Mouse (Mus musculus) ES-Bruce4 (cell line): ENCODE data around the gene Irf1. TPM values are rescaled to one million over a fixed set of nuclear protein-coding genes. Genes with fewer than 3 reads are reported as not detected.
A peak's percentile ranks its signal among the peaks of the same experiment; 100 is the strongest.

Source experiments
- H3K27ac ChIP-seq: 2 replicates; pipeline ENCODE4 v1.5.1; 2012; ENCODE audit warnings: low read length, inconsistent platforms; ENCODE audit not compliant: insufficient read depth
- H3K27me3 ChIP-seq: 2 replicates; pipeline ENCODE4 v1.6.1; 2012; ENCODE audit warnings: mild to moderate bottlenecking, low read length, inconsistent platforms; ENCODE audit not compliant: control insufficient read depth, poor library complexity, insufficient read depth, severe bottlenecking
- H3K36me3 ChIP-seq: 2 replicates; pipeline ENCODE4 v1.6.1; 2012; ENCODE audit warnings: inconsistent platforms, mild to moderate bottlenecking, low read length, moderate library complexity; ENCODE audit not compliant: control insufficient read depth, poor library complexity, insufficient read depth, severe bottlenecking
- H3K4me1 ChIP-seq: one replicate; pipeline ENCODE4 v1.8.1; 2011; ENCODE audit warnings: low read length; ENCODE audit not compliant: control insufficient read depth, insufficient read depth
- H3K4me3 ChIP-seq: 2 replicates; pipeline ENCODE4 v1.5.1; 2011; ENCODE audit warnings: low read depth, mild to moderate bottlenecking, low read length
- H3K9ac ChIP-seq: 2 replicates; pipeline ENCODE4 v1.6.1; 2012; ENCODE audit warnings: low read depth, mild to moderate bottlenecking, inconsistent platforms; ENCODE audit not compliant: poor library complexity, severe bottlenecking
- H3K9me3 ChIP-seq: replicated peaks from 2 replicates; pipeline ENCODE4 v1.6.1; 2012; ENCODE audit warnings: mild to moderate bottlenecking, low read length, inconsistent platforms; ENCODE audit not compliant: control insufficient read depth, poor library complexity, insufficient read depth, severe bottlenecking
- CTCF ChIP-seq: IDR thresholded peaks from one replicate; pipeline ENCODE4 v1.8.1; 2011; ENCODE audit warnings: low read depth, low read length
- EP300 ChIP-seq: IDR thresholded peaks from 2 replicates; pipeline ENCODE4 v1.6.1; 2011; ENCODE audit warnings: low read depth, low read length; ENCODE audit not compliant: insufficient read depth
- POLR2A ChIP-seq: IDR thresholded peaks from one replicate; pipeline ENCODE4 v1.8.1; 2011; ENCODE audit warnings: low read length; ENCODE audit not compliant: insufficient read depth
- polyA plus RNA-seq: library from polyadenylated mRNA; stranded (reverse); fragments of >200 nt; gene quantifications from 2 replicates; pipeline ENCODE4 v1.2.4, GENCODE M21; 2011; ENCODE audit warnings: low read depth; ENCODE audit not compliant: missing spikeins, insufficient read depth, insufficient read length

Gene Irf1
- polyA plus RNA-seq, 1 experiment = 75.7 TPM

DNA sequence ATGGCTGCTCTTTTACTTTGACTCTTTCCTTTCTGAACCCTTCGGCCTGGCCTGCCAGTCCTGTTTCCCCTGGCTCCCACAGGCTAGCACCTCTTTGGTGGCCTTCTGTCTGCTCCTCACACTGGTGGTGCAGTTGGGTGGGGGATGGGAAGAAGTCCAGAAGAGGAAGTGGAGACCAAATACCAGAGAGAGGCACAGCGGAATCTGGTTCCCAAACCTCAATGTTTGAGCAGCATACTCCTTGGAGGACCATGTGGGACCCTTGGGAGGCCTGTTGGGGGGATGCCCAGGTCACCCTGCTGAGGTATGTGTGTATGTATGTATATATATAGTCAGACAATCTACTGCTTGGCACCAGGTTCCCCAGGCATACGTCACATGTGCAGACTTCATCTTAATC lies 24.2 kb downstream of the Irf1 start:
- Histone ChIP-seq H3K9me3 (no peaks in the 10 kb centered on the region), H3K9ac (peak overlapping the region; percentile 13; the same call in 1 of the 2 replicates), H3K4me3 (peak overlapping the region; percentile 27; the same call in 1 of the 2 replicates), H3K36me3 (no peaks in the 10 kb centered on the region), H3K4me1 (peaks cover 13% of the 10 kb centered on the region), H3K27ac (peak overlapping the region; percentile 29; the same call in 1 of the 2 replicates), H3K27me3 (no peaks in the 10 kb centered on the region)
- TF ChIP-seq POLR2A (no peak), EP300 (no peak), CTCF (no peak)

DNA sequence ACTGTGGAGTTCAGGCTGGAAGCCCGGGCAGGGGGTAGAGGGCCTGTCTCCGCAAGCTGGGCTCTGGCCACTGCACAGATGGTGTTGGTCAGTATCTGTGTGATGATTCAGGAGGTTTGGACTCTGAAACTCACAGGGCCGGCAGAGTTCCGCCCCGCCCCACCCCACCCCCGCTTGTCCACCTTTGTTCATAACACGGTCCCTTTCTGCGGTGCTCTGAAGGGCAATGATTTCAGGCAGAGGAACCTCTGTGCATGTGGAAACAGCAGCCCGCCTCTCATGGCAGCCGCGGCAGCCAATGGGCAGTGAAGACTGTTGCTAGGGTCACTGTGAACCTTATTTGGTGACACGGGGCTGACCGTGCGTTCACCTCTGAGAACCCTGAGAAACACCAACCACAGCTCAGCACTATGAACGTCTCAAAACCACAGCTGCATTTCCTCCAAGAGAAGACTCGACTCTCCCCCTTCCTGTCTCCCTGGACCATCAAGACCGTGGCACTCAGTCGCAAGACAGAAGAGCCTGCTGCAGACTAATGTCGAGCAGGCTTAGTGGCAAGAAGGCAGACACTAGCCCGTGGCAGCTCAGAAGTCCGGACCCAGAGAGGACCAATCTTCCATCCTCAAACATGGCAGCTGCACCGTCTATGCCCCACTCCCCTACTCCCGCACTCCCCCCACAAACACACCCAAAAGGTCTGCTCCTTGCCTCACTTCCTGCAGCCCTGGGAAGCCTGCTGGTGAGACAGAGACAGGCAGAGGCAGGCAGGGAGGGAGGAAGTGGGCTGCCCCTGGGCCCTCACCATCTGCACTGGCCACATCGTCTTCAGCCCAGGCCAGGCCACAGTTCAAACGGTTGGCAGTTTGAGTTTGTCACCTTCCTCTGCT lies 25.1 kb downstream of the Irf1 start:
- Histone ChIP-seq H3K4me3 (peak overlapping the region; percentile 14), H3K36me3 (no peaks in the 10 kb centered on the region), H3K27me3 (no peaks in the 10 kb centered on the region), H3K9me3 (no peaks in the 10 kb centered on the region), H3K4me1 (peaks cover 10% of the 10 kb centered on the region), H3K9ac (0 out of 2 replicates have a peak overlapping the region, but pooled peaks have one; percentile 13), H3K27ac (peak overlapping the region; percentile 15; the same call in 1 of the 2 replicates)
- TF ChIP-seq POLR2A = no peak
- TF ChIP-seq EP300 = peak; percentile 46; the same call in 1 of the 2 replicates
- TF ChIP-seq CTCF = no peak

DNA sequence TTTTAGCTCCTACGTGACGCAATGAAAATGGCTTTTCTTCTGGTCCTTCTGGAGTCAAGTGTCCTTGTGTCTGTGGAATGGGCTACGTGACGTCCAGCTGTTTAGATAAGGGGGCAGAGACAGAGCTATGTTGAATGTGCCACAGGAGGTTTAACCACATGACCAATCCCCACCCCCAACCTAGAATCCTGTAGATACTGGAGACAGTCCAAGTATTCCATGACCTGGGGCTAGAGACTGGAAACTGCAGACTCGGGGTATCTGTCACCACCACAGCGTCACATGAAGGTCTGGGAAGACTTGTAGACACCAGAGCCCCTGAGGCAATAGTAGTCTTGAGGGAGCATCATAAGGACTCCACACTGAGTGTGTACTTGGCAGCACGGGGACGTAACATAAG lies 26.0 kb downstream of the Irf1 start:
- H3K27ac ChIP-seq = no peak overlapping the region
- peaks cover 13% of the 10 kb centered on the region for H3K4me1 ChIP-seq
- H3K9ac ChIP-seq = no peak overlapping the region
- H3K9me3 ChIP-seq = no peaks in the 10 kb centered on the region
- no peaks in the 10 kb centered on the region for H3K36me3 ChIP-seq
- TF ChIP-seq CTCF (no peak), POLR2A (no peak)
- no peak overlapping the region for H3K4me3 ChIP-seq
- no peaks in the 10 kb centered on the region for H3K27me3 ChIP-seq

DNA sequence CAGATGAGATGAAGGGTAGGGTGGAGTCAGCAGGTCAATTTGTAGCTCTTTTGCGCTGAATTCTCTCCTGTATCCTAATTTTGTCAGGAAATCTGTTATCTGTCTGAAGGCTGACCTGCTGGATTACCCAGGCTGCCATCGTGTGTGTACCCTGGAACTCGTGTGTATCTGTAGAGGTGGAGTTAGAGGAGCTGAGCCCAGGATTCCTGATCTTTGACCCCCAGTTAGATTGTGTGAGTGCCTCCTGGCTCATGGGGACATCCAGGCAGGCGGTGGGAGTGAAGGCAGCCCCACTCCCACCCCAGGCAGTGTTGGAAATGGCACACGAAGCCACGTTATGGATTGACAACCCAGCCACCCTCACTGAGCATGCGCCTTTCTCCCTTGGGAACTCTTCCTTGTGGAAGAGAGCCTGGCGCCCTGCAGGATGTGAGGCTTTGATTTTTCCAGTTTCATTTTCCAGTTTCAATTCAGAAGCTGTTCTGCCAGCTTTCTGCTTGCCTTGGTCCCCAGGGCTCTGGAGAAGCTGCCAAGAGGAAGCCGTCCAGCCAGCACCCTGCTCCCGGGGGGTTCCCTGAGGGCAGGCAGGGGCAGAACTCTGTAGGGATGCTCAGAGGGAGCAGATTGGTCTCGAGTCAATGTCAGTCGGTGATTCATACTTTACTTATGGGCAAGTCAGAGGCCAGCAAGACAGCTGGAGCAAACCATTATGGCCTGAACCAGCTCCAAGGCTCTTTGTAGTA lies 26.8 kb downstream of the Irf1 start:
- H3K9me3 ChIP-seq = no peaks in the 10 kb centered on the region
- H3K27me3 ChIP-seq = no peaks in the 10 kb centered on the region
- peaks cover 19% of the 10 kb centered on the region for H3K4me1 ChIP-seq
- no peak overlapping the region for H3K27ac ChIP-seq
- no peak overlapping the region for H3K4me3 ChIP-seq
- no peaks in the 10 kb centered on the region for H3K36me3 ChIP-seq
- no peak for TF ChIP-seq POLR2A
- TF ChIP-seq EP300 = no peak
- no peak for TF ChIP-seq CTCF
- H3K9ac ChIP-seq = no peak overlapping the region

DNA sequence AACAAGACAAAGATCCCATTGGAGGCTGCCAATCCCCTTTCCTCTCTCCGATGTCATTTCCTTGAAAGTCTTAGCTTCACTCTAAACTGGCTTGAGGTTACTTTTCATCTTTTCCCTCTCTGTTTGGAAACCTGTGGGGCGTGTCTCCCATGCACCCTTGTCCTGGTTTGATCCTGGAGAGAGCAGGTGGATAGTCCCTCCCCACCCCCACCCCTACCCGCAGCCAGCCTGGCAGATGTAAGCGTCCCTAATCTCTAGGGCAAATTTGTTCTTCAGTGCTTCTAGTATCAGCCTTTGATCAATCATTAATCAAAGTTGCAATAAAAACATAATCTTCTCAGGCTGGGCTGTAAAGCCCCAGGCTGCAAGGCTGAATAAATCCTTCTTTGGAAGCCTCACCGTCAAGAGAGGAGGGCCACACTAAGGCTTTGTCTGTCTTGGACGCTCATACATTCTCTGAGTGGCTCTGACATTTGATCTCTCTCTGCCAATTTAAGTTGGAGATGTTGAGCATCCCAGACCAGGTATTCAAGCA lies 27.6 kb downstream of the Irf1 start:
- Histone ChIP-seq H3K27ac (no peak overlapping the region), H3K4me3 (no peak overlapping the region), H3K4me1 (peaks cover 20% of the 10 kb centered on the region), H3K27me3 (no peaks in the 10 kb centered on the region), H3K9me3 (no peaks in the 10 kb centered on the region), H3K9ac (no peak overlapping the region), H3K36me3 (no peaks in the 10 kb centered on the region)
- no peak for TF ChIP-seq EP300
- TF ChIP-seq POLR2A = no peak
- no peak for TF ChIP-seq CTCF
